Mouse (Mus musculus) olfactory bulb, adult 2 months (tissue): Measurements from ENCODE around the gene Vipas39.

Experiments used
- CTCF ChIP-seq: fragments of 200-500 bp; IDR thresholded peaks from 2 replicates; pipeline ENCODE4 v1.5.1; 2012; ENCODE audit warnings: low read depth, mild to moderate bottlenecking, low read length, moderate library complexity; ENCODE audit not compliant: insufficient read depth
- POLR2A ChIP-seq: fragments of 200-500 bp; IDR thresholded peaks from 2 replicates; pipeline ENCODE4 v1.6.1; 2012; ENCODE audit warnings: mild to moderate bottlenecking, low read depth, low read length, moderate library complexity; ENCODE audit not compliant: insufficient read depth

- no peak for TF ChIP-seq CTCF
- TF ChIP-seq POLR2A = no peak
Measured at GRCm38 (mm10) chr12:87256629-87257028, 9.4 kb downstream of the Vipas39 start.
